Mouse (Mus musculus) urinary bladder, adult 18-20 months (tissue): ENCODE measurements around the gene Ajuba.
"Not testable (repeated sequence)": the region's sequence is repeated elsewhere in the genome, so short reads cannot be mapped to it uniquely, and the experiment has no call there.

Experiments used
- DNase-seq, 2 experiments: peaks; one replicate each; pipeline ENCODE4 v3.0.0; 2022; ENCODE audit warnings: low spot score in 2 of 2, mixed read lengths in 2 of 2

The Ajuba gene

GRCm38 (mm10) chr14:54577089-54577982, at the start of gene Ajuba:
Ajuba (minus strand) TSS chr14:54577558.
- peak; percentile 85 to 88 for DNase-seq

GRCm38 (mm10) chr14:54624976-54625375, 47.6 kb upstream of the Ajuba start:
- no peak for DNase-seq

- no peak for DNase-seq
These were observed 46.0 kb upstream of the Ajuba start for GRCm38 (mm10) chr14:54623334-54623733.

GRCm38 (mm10) chr14:54621133-54621532, 43.8 kb upstream of the Ajuba start, which contains the start of gene Psmb11:
Psmb11 (plus strand) TSS chr14:54621433.
- DNase-seq = no peak

GRCm38 (mm10) chr14:54617897-54618365, 40.6 kb upstream of the Ajuba start, which contains the start of gene Psmb5:
Psmb5 (minus strand) TSS chr14:54618022.
- peak; percentile 81 to 91 for DNase-seq

GRCm38 (mm10) chr14:54617152-54617896, 40.0 kb upstream of the Ajuba start:
- no peak for DNase-seq

- DNase-seq = no peak
These were observed 39.0 kb upstream of the Ajuba start for GRCm38 (mm10) chr14:54616226-54616825.

GRCm38 (mm10) chr14:54614130-54614529, 36.8 kb upstream of the Ajuba start:
- not testable (repeated sequence) for DNase-seq

- DNase-seq = no peak
These were observed 33.3 kb upstream of the Ajuba start for GRCm38 (mm10) chr14:54610648-54611047.

GRCm38 (mm10) chr14:54609962-54610361, 32.6 kb upstream of the Ajuba start:
- no peak for DNase-seq

GRCm38 (mm10) chr14:54609245-54609644, 31.9 kb upstream of the Ajuba start:
- no peak for DNase-seq

- no peak for DNase-seq
These were observed 29.9 kb upstream of the Ajuba start for GRCm38 (mm10) chr14:54607226-54607625.

GRCm38 (mm10) chr14:54605752-54606321, 28.5 kb upstream of the Ajuba start, which contains the start of gene 4931414P19Rik:
4931414P19Rik (minus strand) TSS chr14:54605993.
- peak; percentile 60 to 68 for DNase-seq

- no peak for DNase-seq
These were observed 26.3 kb upstream of the Ajuba start for GRCm38 (mm10) chr14:54603686-54604085.

- DNase-seq = peak; percentile 79 to 95
These were observed 25.8 kb upstream of the Ajuba start for GRCm38 (mm10) chr14:54603038-54603654.

- DNase-seq = no peak
These were observed 25.3 kb upstream of the Ajuba start for GRCm38 (mm10) chr14:54602613-54603012.

- no peak for DNase-seq
These were observed 24.2 kb upstream of the Ajuba start for GRCm38 (mm10) chr14:54601601-54602000.

GRCm38 (mm10) chr14:54597084-54597483, 19.7 kb upstream of the Ajuba start:
- no peak for DNase-seq

- DNase-seq = no peak
These were observed 17.5 kb upstream of the Ajuba start for GRCm38 (mm10) chr14:54594631-54595414.

GRCm38 (mm10) chr14:54594055-54594454, 16.7 kb upstream of the Ajuba start:
- no peak for DNase-seq
